Mouse (Mus musculus) megakaryocyte, embryonic 14.5 days (primary cell): ENCODE results near the gene Fam83d.

ENCODE experiments used
- FLI1 ChIP-seq: IDR thresholded peaks from 2 replicates; pipeline ENCODE4 v1.6.1; 2012; ENCODE audit warnings: low read length, inconsistent platforms, mixed read lengths
- GATA1 ChIP-seq: IDR thresholded peaks from 3 replicates; pipeline ENCODE4 v1.6.1; 2012; ENCODE audit warnings: mixed read lengths, low read length, inconsistent platforms, borderline replicate concordance

DNA sequence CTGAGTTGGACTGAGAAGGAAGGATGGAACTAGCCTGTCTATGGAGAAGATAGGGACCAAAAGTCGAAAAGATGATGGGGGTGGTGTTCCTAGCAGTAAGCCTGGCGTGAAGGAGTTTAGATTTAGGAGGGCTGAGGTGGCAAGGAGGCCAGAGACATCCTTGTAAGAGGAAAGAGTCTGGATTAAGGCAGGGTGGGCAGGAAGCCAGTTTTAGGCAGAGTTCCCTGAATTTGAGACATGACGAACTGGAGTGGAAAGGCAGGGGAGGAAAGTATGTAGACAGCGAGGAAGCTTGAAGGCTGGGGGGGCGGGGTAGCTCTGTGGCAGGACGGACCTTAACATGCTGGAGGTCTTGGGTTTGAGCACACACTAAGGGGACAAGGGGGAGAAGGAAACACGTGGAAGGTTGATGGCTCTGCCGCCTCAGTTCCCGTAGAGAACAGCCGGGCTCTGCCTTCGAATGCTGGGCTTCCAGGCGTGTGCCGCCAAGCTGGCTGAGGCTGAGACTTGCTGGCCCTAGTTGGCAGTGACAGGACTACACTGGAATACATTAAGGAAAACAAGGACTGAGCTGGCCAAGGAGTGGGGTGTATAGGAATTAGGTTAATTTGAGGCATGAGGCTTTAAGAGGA, 2.3 kb downstream of the Fam83d start:
- TF ChIP-seq GATA1 (no peak), FLI1 (no peak)
